Mouse (Mus musculus): ENCODE measurements around the gene Fbxo11.

Fbxo11 gene

GRCm38 (mm10) chr17:88065031-88065800 is at the start of gene Fbxo11:
TSS of gene Fbxo11 (minus strand) at chr17:88065291.
- DNase-seq, result peak; percentile 80 to 81

- no peak for DNase-seq
These were observed 48.8 kb upstream of the Fbxo11 start for GRCm38 (mm10) chr17:88113883-88114229.

- DNase-seq, result no peak
These were observed 48.2 kb upstream of the Fbxo11 start for GRCm38 (mm10) chr17:88113015-88113882.

- no peak for DNase-seq
These were observed 47.0 kb upstream of the Fbxo11 start for GRCm38 (mm10) chr17:88111865-88112645.

GRCm38 (mm10) chr17:88111081-88111796 is 46.1 kb upstream of the Fbxo11 start:
- no peak for DNase-seq

DNA sequence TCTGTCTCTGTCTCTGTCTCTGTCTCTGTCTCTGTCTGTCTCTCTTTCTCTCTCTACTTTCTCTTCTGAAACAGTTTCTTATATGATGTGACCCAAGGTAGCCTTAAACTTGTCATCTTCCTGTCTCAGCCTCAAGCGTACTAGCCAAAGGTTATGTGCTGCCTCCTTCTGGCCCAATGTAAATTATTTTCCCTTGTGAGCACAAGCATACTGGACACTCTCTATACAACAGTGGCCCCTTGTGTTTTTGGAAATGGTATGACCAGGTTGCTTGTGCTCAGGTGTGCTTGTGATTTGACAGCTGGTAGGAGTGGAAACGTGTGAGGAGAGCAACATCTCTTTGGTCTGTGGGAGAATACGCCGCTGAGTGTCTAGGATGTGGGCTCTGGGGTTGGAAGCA is 42.6 kb upstream of the Fbxo11 start:
- no peak for DNase-seq

DNA sequence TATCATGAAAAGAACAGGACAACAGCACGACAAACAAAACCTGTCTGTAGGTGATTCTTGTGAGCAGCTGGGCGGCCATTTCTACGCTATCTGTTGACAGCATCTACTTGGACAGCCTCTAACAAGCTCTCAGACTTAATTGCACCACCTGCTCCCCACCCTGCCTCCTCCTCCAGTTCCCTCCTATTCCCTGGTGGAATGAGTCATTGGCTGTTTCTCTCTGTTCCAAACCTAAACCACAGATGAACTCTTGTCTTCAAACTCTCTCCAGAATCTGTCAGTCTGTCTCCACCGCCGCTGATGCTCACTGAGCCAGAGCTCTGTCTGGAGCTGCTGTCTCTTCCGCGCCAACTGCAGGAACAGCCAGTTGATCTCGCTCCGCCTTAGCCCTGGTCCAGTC is 41.3 kb upstream of the Fbxo11 start:
- DNase-seq, result no peak

DNA sequence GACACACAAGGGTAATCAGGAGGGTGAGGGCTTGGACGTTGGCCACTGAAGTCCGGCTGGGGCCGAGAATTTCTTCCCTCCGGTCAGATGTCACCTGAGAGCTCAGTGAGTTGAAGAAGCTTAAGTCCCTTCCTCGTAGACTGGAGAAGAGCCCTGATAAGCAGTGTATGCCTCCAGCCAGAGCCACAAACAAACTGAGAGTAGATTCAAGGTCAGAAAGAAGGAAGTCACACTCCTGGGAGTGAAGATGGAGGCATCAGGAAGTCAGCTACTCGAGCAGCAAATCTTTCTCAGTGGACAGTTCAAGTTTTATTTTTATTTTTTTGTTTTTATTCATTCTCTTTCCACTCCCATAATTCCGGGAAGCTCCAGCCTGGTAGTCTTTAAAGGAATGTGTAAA is 37.5 kb upstream of the Fbxo11 start:
- DNase-seq, result no peak

DNA sequence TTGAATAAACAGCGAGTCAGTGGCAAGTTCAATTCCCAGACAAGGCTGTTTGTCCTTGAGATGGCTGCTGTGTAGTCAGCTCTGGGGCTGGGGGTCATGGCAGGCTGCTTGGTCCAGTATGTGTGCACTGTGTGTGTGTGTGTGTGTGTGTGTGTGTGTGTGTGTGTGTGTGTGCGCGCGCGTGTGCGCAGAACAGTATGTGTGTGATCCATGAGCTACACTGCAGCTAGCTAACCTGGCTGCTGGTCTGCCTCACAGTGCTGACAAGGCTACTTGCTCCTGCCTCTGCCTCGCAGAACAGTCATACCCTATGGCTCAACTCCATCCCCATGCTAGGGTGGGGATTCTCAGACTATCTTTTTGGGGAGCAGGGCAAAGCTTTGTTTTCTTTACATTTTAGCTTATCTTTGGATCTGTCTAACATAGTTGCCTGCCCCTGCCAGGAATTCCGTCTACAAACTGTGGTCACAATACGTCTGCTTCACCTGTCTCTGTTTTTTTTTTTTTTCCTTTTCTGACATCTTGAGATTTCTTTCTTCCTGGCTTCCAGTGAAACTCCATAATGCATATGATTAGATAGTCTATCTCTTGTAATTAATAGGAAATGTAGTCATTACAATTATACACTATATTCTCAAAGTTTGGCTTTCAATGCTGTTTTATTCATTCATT is 33.2 kb upstream of the Fbxo11 start:
- no peak for DNase-seq

GRCm38 (mm10) chr17:88097543-88097942 is 32.5 kb upstream of the Fbxo11 start:
- DNase-seq, result no peak

DNA sequence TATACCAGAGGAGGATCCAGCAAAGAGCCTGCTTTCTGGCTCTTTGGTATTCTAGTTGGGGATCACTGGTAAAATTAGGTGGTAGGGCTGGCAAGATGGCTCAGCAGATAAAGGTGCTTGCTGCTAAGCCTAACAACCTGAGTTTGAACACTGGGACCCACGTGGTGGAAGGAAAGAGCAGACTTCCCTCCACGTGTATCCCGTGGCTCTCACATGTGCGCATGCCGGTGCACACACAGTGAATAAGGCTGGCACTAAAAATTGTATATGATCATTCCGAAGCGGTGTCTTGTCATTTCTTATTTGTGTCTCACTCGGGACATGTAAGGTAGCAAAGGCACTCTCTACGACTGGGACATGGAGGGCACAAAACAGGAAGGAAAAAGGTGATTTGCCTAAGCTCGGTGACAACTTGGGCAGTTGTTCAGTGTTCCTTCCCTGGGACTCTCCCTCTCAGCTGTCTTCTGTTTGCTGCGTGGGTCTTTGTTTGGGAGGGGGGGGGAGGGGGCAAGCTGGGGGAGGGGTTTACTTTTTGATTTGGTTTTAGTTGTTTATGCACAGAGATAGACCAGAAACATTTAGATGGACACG is 31.8 kb upstream of the Fbxo11 start:
- no peak for DNase-seq

DNA sequence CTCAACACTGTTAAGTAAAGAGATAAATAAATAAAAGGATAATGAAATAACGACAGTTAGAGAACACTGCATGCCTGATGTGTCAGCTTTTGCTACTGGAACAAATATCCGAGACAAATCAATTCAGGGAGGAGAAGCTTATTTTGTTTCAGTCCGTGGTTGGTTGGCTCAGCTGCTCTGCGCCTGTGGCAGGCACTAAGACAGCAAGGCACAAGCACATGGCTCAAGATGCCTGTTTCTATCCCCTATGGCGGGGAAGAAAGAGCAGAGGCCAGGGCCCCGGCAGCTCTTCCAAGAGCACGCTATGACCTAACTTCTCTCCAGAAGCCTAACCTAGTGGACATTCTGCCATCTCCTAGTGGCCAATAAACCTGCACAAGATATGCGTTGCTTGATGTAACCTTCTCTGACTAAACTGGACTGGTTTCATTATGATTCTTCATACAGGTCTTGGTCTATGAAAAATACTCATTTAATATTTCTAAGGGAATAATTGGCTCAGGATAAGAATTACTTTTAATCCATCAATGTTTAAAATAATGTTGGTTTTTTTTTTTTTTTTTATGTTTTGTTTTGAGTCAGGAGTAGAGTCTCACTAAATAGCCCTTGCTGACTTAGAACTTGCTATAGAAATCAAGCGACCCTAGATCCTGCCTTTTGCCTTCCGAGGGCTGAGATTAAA is 30.6 kb upstream of the Fbxo11 start:
- peak in 1 of 2 experiments; percentile 7 for DNase-seq

- peak in 1 of 2 experiments; percentile 11 for DNase-seq
These were observed 29.2 kb upstream of the Fbxo11 start for GRCm38 (mm10) chr17:88094327-88094726.

- no peak for DNase-seq
These were observed 28.7 kb upstream of the Fbxo11 start for GRCm38 (mm10) chr17:88093798-88094197.

DNA sequence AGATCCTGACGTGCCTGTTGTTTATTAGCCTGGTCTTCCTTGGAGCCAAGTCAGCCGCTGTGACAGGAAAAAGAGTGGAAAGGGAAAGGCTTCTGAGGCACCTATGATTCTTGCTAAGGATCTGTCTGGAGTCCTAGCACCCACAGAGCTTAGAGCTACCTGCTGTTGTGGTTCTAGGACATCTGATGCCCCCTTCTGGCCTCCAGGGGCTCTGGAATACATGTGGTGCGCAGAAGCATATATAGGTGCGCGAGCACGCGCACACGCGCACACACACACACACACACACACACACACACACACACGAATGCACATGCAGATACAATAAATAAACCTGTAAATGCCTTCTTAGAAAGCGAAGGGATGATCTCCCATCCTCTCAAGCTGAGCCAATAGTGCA is 20.9 kb upstream of the Fbxo11 start:
- no peak for DNase-seq

DNA sequence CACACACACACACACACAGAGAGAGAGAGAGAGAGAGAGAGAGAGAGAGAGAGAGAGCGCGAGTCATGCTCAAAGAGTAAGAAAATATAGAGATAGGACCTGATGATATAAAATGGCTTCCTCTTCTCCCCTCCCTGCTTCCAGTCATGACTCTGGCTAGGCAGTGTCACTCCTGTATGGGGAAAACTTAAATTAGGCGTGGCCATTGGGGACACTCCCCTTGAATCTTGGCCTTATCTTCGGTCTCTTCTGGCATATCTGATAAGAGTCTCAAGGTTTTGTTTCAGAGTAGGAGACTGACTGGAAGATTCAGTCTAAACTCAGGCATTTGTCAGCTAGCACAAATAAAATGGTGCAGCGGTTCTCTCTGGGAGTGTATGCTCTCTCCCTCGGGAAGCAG is 16.4 kb upstream of the Fbxo11 start:
- DNase-seq, result no peak

DNA sequence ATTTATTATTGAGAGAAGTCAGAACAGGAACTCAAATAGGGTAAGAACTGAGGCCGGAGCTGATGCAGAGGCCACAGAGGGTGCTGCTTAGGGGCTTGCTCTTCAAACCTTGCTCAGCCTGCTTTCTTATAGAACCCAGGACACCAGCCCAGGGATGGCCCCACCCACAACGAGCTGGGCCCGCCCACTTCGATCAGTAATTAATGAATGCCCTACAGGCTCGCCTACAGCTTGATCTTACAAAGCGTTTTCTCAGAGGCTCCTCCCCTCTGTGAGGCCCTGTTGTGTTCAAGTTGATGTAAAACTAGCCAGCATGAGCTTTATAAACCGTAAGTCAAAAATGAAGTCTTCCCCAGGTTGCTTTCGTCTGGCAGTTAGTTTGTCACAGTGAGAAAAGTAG is 14.7 kb upstream of the Fbxo11 start:
- no peak for DNase-seq

- DNase-seq, result no peak
These were observed 7.0 kb upstream of the Fbxo11 start for GRCm38 (mm10) chr17:88072047-88072446.

- no peak for DNase-seq
These were observed 3.1 kb upstream of the Fbxo11 start for GRCm38 (mm10) chr17:88068024-88068719.

DNA sequence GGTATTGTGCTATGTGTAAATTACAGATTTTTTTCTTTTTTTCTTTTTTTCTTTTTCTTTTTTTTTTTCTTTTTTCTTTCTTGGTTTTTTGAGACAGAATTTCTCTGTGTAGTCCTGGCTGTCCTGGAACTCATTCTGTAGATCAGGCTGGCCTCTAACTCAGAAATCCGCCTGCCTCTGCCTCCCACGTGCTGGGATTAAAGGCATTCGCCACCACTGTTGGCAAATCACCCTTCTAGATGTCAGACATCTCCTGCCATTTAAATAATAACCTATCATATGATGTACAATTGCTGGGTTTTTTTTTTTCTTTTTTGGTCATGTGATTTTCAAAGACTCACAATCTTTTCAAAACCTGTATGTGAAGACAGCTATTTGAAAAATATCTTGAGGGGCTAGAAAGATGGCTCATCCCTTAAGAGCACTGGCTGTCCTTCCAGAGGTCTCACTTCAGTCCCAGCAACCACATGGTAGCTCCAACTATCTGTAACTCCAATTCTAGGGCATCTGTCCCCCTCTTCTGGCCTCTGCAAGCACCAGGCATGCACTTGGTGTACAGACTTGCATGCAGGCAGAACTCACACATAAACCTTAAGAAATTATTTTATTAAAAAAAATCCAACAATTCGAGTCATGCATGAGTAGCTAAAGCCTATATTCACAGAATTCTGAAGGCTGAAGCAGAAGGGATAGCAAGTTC is 2.3 kb upstream of the Fbxo11 start:
- DNase-seq, result no peak

Measured in cerebellum, postnatal 25 days (tissue).